Mouse (Mus musculus): Measurements from ENCODE around the gene Ripor2. TPM values are rescaled to one million over a fixed set of nuclear protein-coding genes. Genes with fewer than 3 reads are reported as not detected.

Ripor2 gene
- polyA plus RNA-seq, 1 experiment from 2014 or later, result 0.70 TPM

DNA sequence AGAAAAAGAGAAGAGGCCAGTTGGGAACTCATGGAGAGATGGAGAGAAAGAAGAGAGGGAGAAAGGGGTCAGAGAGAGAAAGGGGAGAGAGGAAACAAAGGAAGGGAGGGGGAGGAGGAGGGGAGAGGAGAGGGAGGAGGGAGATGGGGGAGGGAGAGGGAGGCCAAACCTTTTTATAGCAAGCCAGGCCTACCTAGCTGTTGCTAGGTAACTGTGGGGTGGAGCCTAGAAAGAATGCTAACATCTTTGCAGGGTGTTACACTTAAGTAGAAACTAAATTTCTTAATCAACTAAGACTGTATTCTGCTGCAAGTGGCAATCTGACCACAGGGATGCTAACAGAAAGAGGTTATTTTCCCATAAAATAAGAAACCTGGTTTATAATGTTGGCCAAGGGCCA is 33.1 kb upstream of the Ripor2 start:
- Histone ChIP-seq H3K27ac (ENCODE audit: low read depth, low read length) (no peak overlapping the region), H3K4me2 (replicated peaks; ENCODE audit: low read depth) (no peak overlapping the region), H3K9ac (ENCODE audit: low read depth, low read length) (no peak overlapping the region), H3K4me1 (replicated peaks; ENCODE audit: control insufficient read depth, insufficient read depth, low read length) (no peaks in the 10 kb centered on the region), H3K9me3 (ENCODE audit: control insufficient read depth) (no peaks in the 10 kb centered on the region), H3K4me3 (ENCODE audit: low read depth, low read length) (no peak overlapping the region), H3K27me3 (replicated peaks; ENCODE audit: control insufficient read depth, insufficient read depth, low read length) (no peaks in the 10 kb centered on the region), H3K36me3 (ENCODE audit: control insufficient read depth, insufficient read depth) (no peaks in the 10 kb centered on the region)
- ATAC-seq, result no peak
- TF ChIP-seq CTCF (IDR thresholded peaks at IDR 0.05; ENCODE audit: low read depth), result no peak

DNA sequence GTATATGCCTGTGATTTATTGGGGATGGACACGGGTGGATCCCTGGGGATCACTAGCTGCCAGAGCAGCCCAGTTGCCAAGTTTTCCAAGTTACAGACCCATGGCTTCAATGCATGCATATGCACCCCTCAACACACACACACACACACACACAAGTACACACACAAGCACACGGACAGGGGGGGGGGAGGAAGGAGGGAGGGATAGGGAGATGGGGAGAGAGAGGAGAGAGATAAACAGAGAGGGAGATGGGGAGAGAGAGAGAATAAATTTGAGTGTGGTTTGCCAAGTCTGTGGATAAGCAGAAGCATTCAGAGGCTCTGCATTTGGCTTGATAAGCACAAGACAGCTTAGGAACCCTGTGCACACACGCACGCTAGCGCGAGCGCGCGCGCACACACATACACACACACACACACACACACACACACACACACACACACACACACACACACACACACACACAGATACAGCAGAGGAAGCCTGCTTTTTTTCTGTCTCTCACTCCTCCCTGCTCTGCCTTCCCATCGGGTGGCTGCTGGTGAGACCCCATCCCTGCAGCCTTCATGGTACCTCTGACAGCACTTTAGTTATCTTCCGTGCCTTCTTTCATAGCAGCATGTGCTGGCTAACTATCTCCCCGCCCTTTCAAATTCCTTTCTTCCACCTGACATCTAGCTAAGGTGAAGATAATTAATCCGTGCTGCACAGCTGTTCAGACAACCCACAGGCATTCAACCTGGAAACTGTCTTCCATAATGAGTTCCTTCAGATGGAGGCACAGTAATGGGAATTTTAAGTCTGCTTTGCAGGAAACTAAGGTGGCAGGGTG is 30.7 kb upstream of the Ripor2 start:
- H3K36me3 ChIP-seq (ENCODE audit: control insufficient read depth, insufficient read depth), result no peaks in the 10 kb centered on the region
- H3K27ac ChIP-seq (ENCODE audit: low read depth, low read length), result no peak overlapping the region
- ATAC-seq, result no peak
- 66% methylated on average over 14 of the region's 14 CpGs for WGBS
- TF ChIP-seq CTCF (IDR thresholded peaks at IDR 0.05; ENCODE audit: low read depth), result no peak
- no peak overlapping the region for H3K4me2 ChIP-seq (replicated peaks; ENCODE audit: low read depth)
- H3K9me3 ChIP-seq (ENCODE audit: control insufficient read depth), result no peaks in the 10 kb centered on the region
- no peak overlapping the region for H3K4me3 ChIP-seq (ENCODE audit: low read depth, low read length)
- no peaks in the 10 kb centered on the region for H3K4me1 ChIP-seq (replicated peaks; ENCODE audit: control insufficient read depth, insufficient read depth, low read length)
- H3K27me3 ChIP-seq (replicated peaks; ENCODE audit: control insufficient read depth, insufficient read depth, low read length), result no peaks in the 10 kb centered on the region
- H3K9ac ChIP-seq (ENCODE audit: low read depth, low read length), result no peak overlapping the region

DNA sequence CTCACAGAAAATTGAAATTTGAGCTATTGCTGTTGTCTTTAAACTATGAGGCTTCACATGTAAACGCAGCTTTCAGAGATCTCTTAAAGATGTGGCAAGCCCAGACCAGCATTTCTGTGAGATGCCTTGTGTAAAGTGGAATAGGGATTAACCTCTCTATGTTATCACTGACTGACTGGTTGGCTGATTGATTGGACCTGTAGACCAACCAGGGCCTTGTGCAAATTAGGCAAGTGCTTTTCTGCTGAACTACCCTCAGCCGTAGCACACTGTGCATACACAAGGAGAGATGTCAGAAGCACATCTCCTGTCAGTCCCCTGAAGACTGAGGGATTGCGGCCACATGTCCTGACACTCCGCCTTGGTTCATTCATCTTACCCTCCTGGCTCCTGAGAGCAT is 29.9 kb upstream of the Ripor2 start:
- H3K4me3 ChIP-seq (ENCODE audit: low read depth, low read length), result no peak overlapping the region
- H3K27me3 ChIP-seq (replicated peaks; ENCODE audit: control insufficient read depth, insufficient read depth, low read length), result no peaks in the 10 kb centered on the region
- no peak for ATAC-seq
- H3K9ac ChIP-seq (ENCODE audit: low read depth, low read length), result no peak overlapping the region
- no peaks in the 10 kb centered on the region for H3K4me1 ChIP-seq (replicated peaks; ENCODE audit: control insufficient read depth, insufficient read depth, low read length)
- H3K9me3 ChIP-seq (ENCODE audit: control insufficient read depth), result no peaks in the 10 kb centered on the region
- no peak overlapping the region for H3K27ac ChIP-seq (ENCODE audit: low read depth, low read length)
- no peak for TF ChIP-seq CTCF (IDR thresholded peaks at IDR 0.05; ENCODE audit: low read depth)
- no peak overlapping the region for H3K4me2 ChIP-seq (replicated peaks; ENCODE audit: low read depth)
- WGBS, result 74% methylated on average over 4 of the region's 4 CpGs
- H3K36me3 ChIP-seq (ENCODE audit: control insufficient read depth, insufficient read depth), result no peaks in the 10 kb centered on the region

DNA sequence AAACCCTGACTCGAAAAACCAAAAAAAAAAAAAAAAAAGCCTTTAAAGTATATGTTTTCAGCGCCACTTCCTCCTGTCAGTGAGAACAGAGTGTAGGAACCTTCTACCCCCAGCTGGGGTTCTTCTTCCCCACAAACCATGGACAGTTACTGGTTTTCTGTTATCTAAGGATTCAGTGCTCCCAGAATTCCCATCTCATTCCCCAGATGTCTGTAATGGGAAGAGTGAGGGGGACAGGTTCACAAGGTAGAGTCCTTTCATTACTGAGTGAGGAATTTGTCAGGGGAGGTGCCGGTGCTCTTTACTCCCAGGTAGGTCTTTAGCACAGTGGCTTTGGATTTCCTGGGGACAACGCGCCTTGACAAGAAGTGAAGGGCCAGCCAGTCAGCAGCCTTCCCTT is 20.6 kb upstream of the Ripor2 start:
- no peaks in the 10 kb centered on the region for H3K27me3 ChIP-seq (replicated peaks; ENCODE audit: control insufficient read depth, insufficient read depth, low read length)
- H3K9ac ChIP-seq (ENCODE audit: low read depth, low read length), result no peak overlapping the region
- H3K9me3 ChIP-seq (ENCODE audit: control insufficient read depth), result no peaks in the 10 kb centered on the region
- no peak overlapping the region for H3K4me3 ChIP-seq (ENCODE audit: low read depth, low read length)
- no peak overlapping the region for H3K4me2 ChIP-seq (replicated peaks; ENCODE audit: low read depth)
- H3K36me3 ChIP-seq (ENCODE audit: control insufficient read depth, insufficient read depth), result no peaks in the 10 kb centered on the region
- WGBS, result 93% methylated on average over 5 of the region's 5 CpGs
- TF ChIP-seq CTCF (IDR thresholded peaks at IDR 0.05; ENCODE audit: low read depth), result no peak
- no peak for ATAC-seq
- peaks cover 9% of the 10 kb centered on the region; the same call in 1 of the 2 replicates for H3K4me1 ChIP-seq (replicated peaks; ENCODE audit: control insufficient read depth, insufficient read depth, low read length)
- no peak overlapping the region for H3K27ac ChIP-seq (ENCODE audit: low read depth, low read length)

DNA sequence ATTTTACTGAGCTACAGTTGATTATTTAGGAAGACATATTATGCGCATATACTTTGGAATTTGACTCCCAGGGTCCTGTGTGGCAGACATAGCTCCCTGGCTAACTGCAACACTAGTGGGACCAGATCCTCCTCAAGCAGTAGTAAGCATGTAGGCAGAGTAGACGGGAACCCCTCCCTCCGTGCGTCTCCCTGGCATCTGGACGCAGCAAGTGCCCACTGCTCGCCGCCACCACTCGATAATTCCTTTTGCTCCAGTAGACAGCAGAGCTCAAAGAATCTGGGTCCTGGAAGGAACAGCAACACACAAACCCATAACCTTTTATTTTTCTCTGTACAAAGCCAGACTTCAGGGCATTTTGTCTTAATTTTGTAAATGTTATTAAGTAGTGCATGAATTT is 17.3 kb upstream of the Ripor2 start:
- ATAC-seq, result no peak
- Histone ChIP-seq H3K27ac (ENCODE audit: low read depth, low read length) (no peak overlapping the region), H3K36me3 (ENCODE audit: control insufficient read depth, insufficient read depth) (no peaks in the 10 kb centered on the region), H3K4me3 (ENCODE audit: low read depth, low read length) (no peak overlapping the region), H3K27me3 (replicated peaks; ENCODE audit: control insufficient read depth, insufficient read depth, low read length) (no peaks in the 10 kb centered on the region), H3K4me2 (replicated peaks; ENCODE audit: low read depth) (no peak overlapping the region), H3K4me1 (replicated peaks; ENCODE audit: control insufficient read depth, insufficient read depth, low read length) (peaks cover 9% of the 10 kb centered on the region; the same call in 1 of the 2 replicates), H3K9me3 (ENCODE audit: control insufficient read depth) (no peaks in the 10 kb centered on the region), H3K9ac (ENCODE audit: low read depth, low read length) (no peak overlapping the region)
- no peak for TF ChIP-seq CTCF (IDR thresholded peaks at IDR 0.05; ENCODE audit: low read depth)
- 79% methylated on average over 8 of the region's 8 CpGs for WGBS

DNA sequence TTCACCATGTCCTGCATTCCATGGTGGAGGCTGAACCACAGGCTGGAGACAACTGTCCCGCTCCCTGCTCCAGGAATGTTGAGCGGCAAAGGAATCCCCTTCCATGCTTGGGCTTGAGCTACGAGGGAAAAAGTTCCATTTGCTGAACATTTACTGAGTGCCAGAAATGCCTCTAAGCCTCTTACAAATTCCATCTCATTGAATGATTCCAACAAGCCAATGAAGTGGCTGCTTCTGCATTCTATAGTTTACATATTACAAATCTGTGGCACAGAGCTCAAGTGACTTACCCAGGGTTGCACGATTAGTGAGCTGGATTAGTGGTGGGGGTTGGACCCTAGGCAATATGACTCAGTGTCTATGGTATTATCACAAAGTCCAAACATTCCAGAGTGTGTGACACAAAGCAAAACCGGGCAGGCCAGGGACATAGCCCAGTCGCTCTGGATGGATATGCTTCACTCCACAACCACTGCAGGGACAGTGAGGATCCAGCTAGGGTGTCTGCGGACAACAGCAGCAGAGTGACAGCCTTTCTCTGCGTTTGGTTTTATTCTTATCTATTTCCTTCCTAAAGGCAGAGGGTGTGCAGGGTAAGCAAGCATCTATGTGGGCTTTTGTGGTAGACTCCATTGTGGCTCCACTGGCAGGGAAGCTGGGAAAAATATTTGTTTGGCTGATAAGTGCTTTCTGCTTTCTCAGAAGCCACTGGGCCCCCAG is 16.6 kb upstream of the Ripor2 start:
- Histone ChIP-seq H3K36me3 (ENCODE audit: control insufficient read depth, insufficient read depth) (no peaks in the 10 kb centered on the region), H3K4me1 (replicated peaks; ENCODE audit: control insufficient read depth, insufficient read depth, low read length) (peaks cover 9% of the 10 kb centered on the region; the same call in 1 of the 2 replicates), H3K27me3 (replicated peaks; ENCODE audit: control insufficient read depth, insufficient read depth, low read length) (no peaks in the 10 kb centered on the region), H3K9ac (ENCODE audit: low read depth, low read length) (no peak overlapping the region), H3K27ac (ENCODE audit: low read depth, low read length) (no peak overlapping the region), H3K4me3 (ENCODE audit: low read depth, low read length) (no peak overlapping the region), H3K4me2 (replicated peaks; ENCODE audit: low read depth) (0 out of 2 replicates have a peak overlapping the region, but pooled peaks have one; percentile 9), H3K9me3 (ENCODE audit: control insufficient read depth) (no peaks in the 10 kb centered on the region)
- ATAC-seq, result peak; percentile 71; the same call in 1 of the 2 replicates
- TF ChIP-seq CTCF (IDR thresholded peaks at IDR 0.05; ENCODE audit: low read depth), result no peak
- WGBS, result 25% methylated on average over 8 of the region's 8 CpGs

Data from intestine, postnatal 0 days (tissue).